Mouse (Mus musculus) heart, adult 2 months (tissue): ENCODE data around the gene Kmt2d. TPM values are rescaled to one million over a fixed set of nuclear protein-coding genes. Genes with fewer than 3 reads are reported as not detected.
"Not testable (repeated sequence)": the region's sequence is repeated elsewhere in the genome, so short reads cannot be mapped to it uniquely, and the experiment has no call there.

Source experiments
- DNase-seq, 2 experiments: peaks; one replicate each; pipeline ENCODE4 v3.0.0; 2021
- H3K27ac ChIP-seq: fragments of 200-600 bp; 2 replicates; pipeline ENCODE4 v1.8.1; 2022
- H3K27me3 ChIP-seq: fragments of 200-500 bp; 2 replicates; pipeline ENCODE4 v1.6.1; 2012; ENCODE audit warnings: mild to moderate bottlenecking, low read length, inconsistent platforms, mixed read lengths; ENCODE audit not compliant: control insufficient read depth, insufficient read depth
- H3K36me3 ChIP-seq: fragments of 200-500 bp; 2 replicates; pipeline ENCODE4 v1.6.1; 2012; ENCODE audit warnings: low read length, inconsistent platforms; ENCODE audit not compliant: control insufficient read depth, insufficient read depth
- H3K4me1 ChIP-seq: fragments of 200-500 bp; 2 replicates; pipeline ENCODE4 v1.6.1; 2011; ENCODE audit warnings: low read length; ENCODE audit not compliant: control insufficient read depth, insufficient read depth
- H3K4me3 ChIP-seq: fragments of 200-600 bp; 2 replicates; pipeline ENCODE4 v1.8.1; 2022
- H3K79me2 ChIP-seq: fragments of 200-500 bp; replicated peaks from 2 replicates; pipeline ENCODE4 v1.6.1; 2012; ENCODE audit warnings: mild to moderate bottlenecking, inconsistent platforms, low read length, moderate library complexity, mixed read lengths; ENCODE audit not compliant: control insufficient read depth, insufficient read depth
- H3K9ac ChIP-seq: fragments of 200-500 bp; 2 replicates; pipeline ENCODE4 v1.6.1; 2012; ENCODE audit warnings: low read depth, mild to moderate bottlenecking, control low read depth, inconsistent platforms, low read length, mixed read lengths
- CTCF ChIP-seq: fragments of 200-600 bp; IDR thresholded peaks from 2 replicates; pipeline ENCODE4 v1.8.1; 2022; ENCODE audit warnings: antibody characterized with exemption, mild to moderate bottlenecking, moderate library complexity
- EP300 ChIP-seq: fragments of 200-500 bp; IDR thresholded peaks from 2 replicates; pipeline ENCODE4 v1.6.1; 2011; ENCODE audit warnings: low read depth, low read length, control low read depth; ENCODE audit not compliant: insufficient read depth
- POLR2A ChIP-seq: fragments of 200-500 bp; IDR thresholded peaks from 2 replicates; pipeline ENCODE4 v1.6.1; 2011; ENCODE audit warnings: mild to moderate bottlenecking, low read depth, low read length, control low read depth; ENCODE audit not compliant: insufficient read depth
- WGBS: fragments of 180-500 bp; shearing (Covaris S2); methylation state at CpG from one replicate; pipeline ENCODE4 v1.1.7; 2018; 5-methylcytosine and 5-hydroxymethylcytosine counted together
- intact Hi-C: fragments of 180-260 bp; cut with DNase I; formaldehyde crosslinking; loops from one replicate; pipeline ENCODE4 v1.15.1; 2025
- polyA plus RNA-seq: library from polyadenylated mRNA; depleted of rRNA; stranded (reverse); fragments of >200 nt; gene quantifications from 2 replicates; pipeline ENCODE4 v1.2.3, GENCODE M21; 2012
- total RNA-seq, 2 experiments: library from RNA; stranded (reverse); gene quantifications; 2 replicates each; pipeline ENCODE4 v1.2.3; 2021

The Kmt2d gene
- total and polyA plus RNA-seq, 3 experiments = 17.7 to 56.5 (median 51.3) TPM

GRCm38 (mm10) chr15:98822147-98822546 is 48.9 kb downstream of the Kmt2d start:
- DNase-seq = no peak
- Histone ChIP-seq H3K27ac (no peak overlapping the region), H3K9ac (no peak overlapping the region), H3K79me2 (0 out of 2 replicates have a peak, but pooled peaks cover 3% of the 10 kb centered on the region), H3K27me3 (no peaks in the 10 kb centered on the region), H3K36me3 (no peaks in the 10 kb centered on the region; the same call in 1 of the 2 replicates), H3K4me3 (no peak overlapping the region), H3K4me1 (peaks cover under 1% of the 10 kb centered on the region; the same call in 1 of the 2 replicates)
- intact Hi-C loops = no loop called here
- WGBS = 93% methylated on average over 5 of the region's 5 CpGs
- no peak for TF ChIP-seq POLR2A
- no peak for TF ChIP-seq EP300
- TF ChIP-seq CTCF = no peak

GRCm38 (mm10) chr15:98821403-98821802 is 49.6 kb downstream of the Kmt2d start:
- H3K79me2 ChIP-seq = 0 out of 2 replicates have a peak, but pooled peaks cover 3% of the 10 kb centered on the region
- intact Hi-C loops = no loop called here
- H3K4me3 ChIP-seq = no peak overlapping the region
- no peaks in the 10 kb centered on the region for H3K27me3 ChIP-seq
- H3K36me3 ChIP-seq = no peaks in the 10 kb centered on the region; the same call in 1 of the 2 replicates
- no peak overlapping the region for H3K27ac ChIP-seq
- no peaks in the 10 kb centered on the region for H3K4me1 ChIP-seq
- WGBS = 53% methylated on average over 10 of the region's 10 CpGs
- DNase-seq = no peak
- H3K9ac ChIP-seq = no peak overlapping the region
- TF ChIP-seq POLR2A (no peak), CTCF (peak; percentile 66)

GRCm38 (mm10) chr15:98820937-98821336 is 50.1 kb downstream of the Kmt2d start:
- no peaks in the 10 kb centered on the region; the same call in 1 of the 2 replicates for H3K36me3 ChIP-seq
- H3K79me2 ChIP-seq = 0 out of 2 replicates have a peak, but pooled peaks cover 3% of the 10 kb centered on the region
- H3K27ac ChIP-seq = no peak overlapping the region
- intact Hi-C loops = no loop called here
- H3K4me3 ChIP-seq = no peak overlapping the region
- H3K9ac ChIP-seq = no peak overlapping the region
- H3K27me3 ChIP-seq = no peaks in the 10 kb centered on the region
- TF ChIP-seq EP300 (no peak), POLR2A (no peak), CTCF (no peak)
- no peaks in the 10 kb centered on the region for H3K4me1 ChIP-seq
- 77% methylated on average over 4 of the region's 4 CpGs for WGBS
- DNase-seq = no peak

- intact Hi-C loops = no loop called here
- no peak for TF ChIP-seq EP300
- WGBS = 86% methylated on average over 7 of the region's 7 CpGs
- Histone ChIP-seq H3K79me2 (no peaks in the 10 kb centered on the region), H3K4me1 (no peaks in the 10 kb centered on the region), H3K9ac (no peak overlapping the region), H3K36me3 (no peaks in the 10 kb centered on the region; the same call in 1 of the 2 replicates), H3K4me3 (no peak overlapping the region), H3K27me3 (no peaks in the 10 kb centered on the region), H3K27ac (no peak overlapping the region)
- DNase-seq = no peak
These were observed 52.8 kb downstream of the Kmt2d start for GRCm38 (mm10) chr15:98818171-98818570.

DNA sequence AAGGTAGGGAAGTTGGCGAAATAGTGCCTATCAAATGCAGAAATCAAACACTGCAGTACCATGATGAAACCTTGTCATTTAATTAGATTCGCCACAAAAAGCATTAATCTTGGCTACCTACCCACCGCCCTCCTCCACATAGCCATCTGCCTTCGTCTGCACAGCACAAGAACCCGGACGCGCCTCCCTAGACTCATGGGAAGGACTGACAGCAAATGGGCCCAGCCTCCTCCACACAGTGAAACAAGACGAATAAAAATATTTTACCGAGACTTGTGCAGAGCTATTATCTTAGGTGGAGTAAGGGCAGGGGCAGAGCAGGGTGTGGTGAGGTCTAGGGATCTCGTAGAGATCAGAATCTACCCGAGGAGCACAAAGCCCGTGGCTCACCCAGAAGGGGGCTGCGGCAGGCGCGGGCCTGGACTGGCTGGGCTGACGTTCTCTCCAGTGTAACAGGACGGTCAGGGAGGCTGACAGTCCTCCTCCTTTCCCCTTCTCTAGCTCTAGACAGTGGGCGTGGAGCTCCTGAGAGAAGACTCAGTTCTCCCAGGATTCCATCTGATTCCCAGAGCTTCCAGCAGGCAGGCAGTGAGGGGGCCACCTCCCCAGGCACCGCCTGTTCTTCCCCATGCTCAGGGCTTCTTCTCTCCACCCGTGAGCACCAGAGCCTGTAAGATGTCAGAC is 58.1 kb downstream of the Kmt2d start:
- no peak overlapping the region for H3K9ac ChIP-seq
- 90% methylated on average over 20 of the region's 20 CpGs for WGBS
- no peak overlapping the region for H3K27ac ChIP-seq
- no peaks in the 10 kb centered on the region; the same call in 1 of the 2 replicates for H3K36me3 ChIP-seq
- no peaks in the 10 kb centered on the region; the same call in 1 of the 2 replicates for H3K27me3 ChIP-seq
- no peaks in the 10 kb centered on the region for H3K79me2 ChIP-seq
- no peak for TF ChIP-seq CTCF
- TF ChIP-seq EP300 = no peak
- TF ChIP-seq POLR2A = no peak
- intact Hi-C loops = no loop called here
- no peak for DNase-seq
- no peak overlapping the region for H3K4me3 ChIP-seq
- H3K4me1 ChIP-seq = no peaks in the 10 kb centered on the region

DNA sequence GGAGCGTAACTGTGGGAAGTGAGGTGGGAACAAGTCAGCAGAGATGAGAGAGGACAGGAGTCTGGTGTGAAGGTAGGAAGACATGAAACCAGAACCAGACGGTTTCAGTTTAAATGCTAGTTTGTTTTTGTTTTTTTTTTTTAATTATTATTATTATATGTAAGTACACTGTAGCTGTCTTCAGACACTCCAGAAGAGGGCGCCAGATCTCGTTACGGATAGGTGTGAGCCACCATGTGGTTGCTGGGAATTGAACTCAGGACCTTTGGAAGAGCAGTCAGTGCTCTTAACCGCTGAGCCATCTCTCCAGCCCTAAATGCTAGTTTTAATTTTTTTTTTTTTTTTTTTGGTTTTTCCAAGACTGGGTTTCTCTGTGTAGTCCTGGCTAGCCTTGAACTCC is 60.8 kb downstream of the Kmt2d start:
- H3K4me1 ChIP-seq, H3K79me2 ChIP-seq, H3K27ac ChIP-seq, H3K36me3 ChIP-seq, DNase-seq, intact Hi-C loops, H3K27me3 ChIP-seq, H3K4me3 ChIP-seq, H3K9ac ChIP-seq: not testable (repeated sequence)
- peak; percentile 53 for TF ChIP-seq CTCF
- 86% methylated on average over 6 of the region's 6 CpGs for WGBS
